Mouse (Mus musculus) intestine, embryonic 14.5 days (tissue): ENCODE measurements around the gene Tbcc. TPM values are rescaled to one million over a fixed set of nuclear protein-coding genes. Genes with fewer than 3 reads are reported as not detected.
A peak's percentile ranks its signal among the peaks of the same experiment; 100 is the strongest.

Experiments
- ATAC-seq: fragments of 200-750 bp; cut with Nextera tagmentation; replicated peaks from 2 replicates; pipeline ENCODE4 v1.8.0; 2017; ENCODE audit warnings: low read depth, moderate number of reproducible peaks, moderate TSS enrichment, moderate library complexity; ENCODE audit not compliant: low FRiP score, low TSS enrichment
- DNase-seq: peaks from one replicate; pipeline ENCODE4 v3.0.0-alpha.2; 2018; ENCODE audit warnings: low spot score
- H3K27ac ChIP-seq: fragments of 300-500 bp; sonication (generic); 2 replicates; pipeline ENCODE4 v1.5.1; 2014; ENCODE audit warnings: low read depth, mild to moderate bottlenecking, control low read depth
- H3K27me3 ChIP-seq: fragments of 300-500 bp; sonication (generic); replicated peaks from 2 replicates; pipeline ENCODE4 v1.6.1; 2014; ENCODE audit warnings: low read length, control low read depth; ENCODE audit not compliant: control insufficient read depth, insufficient read depth
- H3K36me3 ChIP-seq: fragments of 300-500 bp; sonication (generic); 2 replicates; pipeline ENCODE4 v1.6.1; 2014; ENCODE audit warnings: low read length, control low read depth; ENCODE audit not compliant: control insufficient read depth, insufficient read depth
- H3K4me1 ChIP-seq: fragments of 300-500 bp; sonication (generic); replicated peaks from 2 replicates; pipeline ENCODE4 v1.6.1; 2014; ENCODE audit warnings: low read length, control low read depth, mixed read lengths; ENCODE audit not compliant: control insufficient read depth, insufficient read depth
- H3K4me2 ChIP-seq: fragments of 300-500 bp; sonication (generic); 2 replicates; pipeline ENCODE4 v1.6.1; 2014; ENCODE audit warnings: low read length
- H3K4me3 ChIP-seq: fragments of 300-500 bp; sonication (generic); 2 replicates; pipeline ENCODE4 v1.5.1; 2014; ENCODE audit warnings: low read depth, low read length, control low read depth, mixed read lengths
- H3K9ac ChIP-seq: fragments of 300-500 bp; sonication (generic); 2 replicates; pipeline ENCODE4 v1.6.1; 2014; ENCODE audit warnings: mild to moderate bottlenecking, low read length
- H3K9me3 ChIP-seq: fragments of 300-500 bp; sonication (generic); 2 replicates; pipeline ENCODE4 v1.6.1; 2016; ENCODE audit warnings: low read length, control low read depth; ENCODE audit not compliant: control insufficient read depth
- WGBS: fragments of 180-500 bp; shearing (Covaris S2); extraction: QIAGEN DNeasy Blood & Tissue Kit; methylation state at CpG from one replicate; pipeline ENCODE4 v1.1.7; 2014; 5-methylcytosine and 5-hydroxymethylcytosine counted together
- polyA plus RNA-seq: library from polyadenylated mRNA; unstranded; fragments of >200 nt; fragmentation: Nextera tagmentation; extraction: Ambion mirVana; gene quantifications from 2 replicates; pipeline ENCODE4 v1.2.1, GENCODE M21; 2014

Tbcc gene
- polyA plus RNA-seq, 1 experiment from 2014 or later: 54.8 TPM

GRCm38 (mm10) chr17:46875626-46876025, 14.9 kb upstream of the Tbcc start:
- H3K9ac ChIP-seq: no peak overlapping the region
- no peak for ATAC-seq
- H3K4me1 ChIP-seq: peaks cover 14% of the 10 kb centered on the region
- H3K4me2 ChIP-seq: no peak overlapping the region
- H3K9me3 ChIP-seq: no peaks in the 10 kb centered on the region
- no peak overlapping the region for H3K4me3 ChIP-seq
- no peak for DNase-seq
- H3K27me3 ChIP-seq: no peaks in the 10 kb centered on the region
- WGBS: 80% methylated on average over 3 of the region's 3 CpGs
- H3K27ac ChIP-seq: no peak overlapping the region
- no peaks in the 10 kb centered on the region for H3K36me3 ChIP-seq

GRCm38 (mm10) chr17:46876371-46876950, 14.0 kb upstream of the Tbcc start:
- no peak overlapping the region for H3K4me2 ChIP-seq
- H3K27ac ChIP-seq: peak overlapping the region; percentile 39; the same call in 1 of the 2 replicates
- H3K4me1 ChIP-seq: peaks cover 14% of the 10 kb centered on the region
- DNase-seq (peak; percentile 61), ATAC-seq (no peak)
- no peak overlapping the region for H3K4me3 ChIP-seq
- no peaks in the 10 kb centered on the region for H3K9me3 ChIP-seq
- H3K36me3 ChIP-seq: no peaks in the 10 kb centered on the region
- WGBS: 46% methylated on average over 8 of the region's 8 CpGs
- H3K9ac ChIP-seq: no peak overlapping the region
- no peaks in the 10 kb centered on the region for H3K27me3 ChIP-seq

- Histone ChIP-seq H3K4me2 (no peak overlapping the region), H3K4me1 (peaks cover 14% of the 10 kb centered on the region), H3K27me3 (no peaks in the 10 kb centered on the region), H3K4me3 (no peak overlapping the region), H3K36me3 (no peaks in the 10 kb centered on the region), H3K27ac (peak overlapping the region; percentile 39; the same call in 1 of the 2 replicates), H3K9me3 (no peaks in the 10 kb centered on the region), H3K9ac (no peak overlapping the region)
- DNase-seq (no peak), ATAC-seq (no peak)
- 83% methylated on average over 5 of the region's 5 CpGs for WGBS
These were observed 13.4 kb upstream of the Tbcc start for GRCm38 (mm10) chr17:46877061-46877460.

DNA sequence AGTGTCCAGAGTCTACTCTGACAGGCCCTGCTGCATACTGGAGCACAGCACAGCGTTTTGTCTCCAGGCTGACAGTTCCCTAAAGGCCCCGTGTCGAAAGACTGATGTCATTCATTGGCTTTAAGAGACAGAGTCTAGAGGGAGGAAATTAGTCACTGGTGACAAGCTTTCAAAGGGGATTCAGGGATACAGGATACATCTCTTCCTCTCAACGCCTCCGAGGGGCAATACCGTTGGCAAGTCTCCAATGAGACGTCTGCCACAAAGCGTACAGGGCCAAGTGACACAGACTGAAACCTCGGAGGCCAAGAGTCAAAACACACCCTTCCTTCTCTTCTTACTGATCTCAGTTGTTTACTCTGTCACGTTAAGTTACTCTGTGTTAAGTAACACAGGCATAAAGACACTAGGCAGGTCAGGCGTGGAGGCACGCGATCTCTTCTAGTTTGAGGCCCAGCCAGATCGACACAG, 10.6 kb upstream of the Tbcc start:
- H3K36me3 ChIP-seq: no peaks in the 10 kb centered on the region
- H3K27ac ChIP-seq: no peak overlapping the region; the same call in 1 of the 2 replicates
- no peaks in the 10 kb centered on the region for H3K9me3 ChIP-seq
- H3K9ac ChIP-seq: no peak overlapping the region
- H3K4me2 ChIP-seq: no peak overlapping the region
- 0 out of 2 replicates have a peak, but pooled peaks cover 3% of the 10 kb centered on the region for H3K4me1 ChIP-seq
- ATAC-seq (no peak), DNase-seq (no peak)
- H3K4me3 ChIP-seq: no peak overlapping the region
- no peaks in the 10 kb centered on the region for H3K27me3 ChIP-seq
- WGBS: 34% methylated on average over 14 of the region's 14 CpGs

DNA sequence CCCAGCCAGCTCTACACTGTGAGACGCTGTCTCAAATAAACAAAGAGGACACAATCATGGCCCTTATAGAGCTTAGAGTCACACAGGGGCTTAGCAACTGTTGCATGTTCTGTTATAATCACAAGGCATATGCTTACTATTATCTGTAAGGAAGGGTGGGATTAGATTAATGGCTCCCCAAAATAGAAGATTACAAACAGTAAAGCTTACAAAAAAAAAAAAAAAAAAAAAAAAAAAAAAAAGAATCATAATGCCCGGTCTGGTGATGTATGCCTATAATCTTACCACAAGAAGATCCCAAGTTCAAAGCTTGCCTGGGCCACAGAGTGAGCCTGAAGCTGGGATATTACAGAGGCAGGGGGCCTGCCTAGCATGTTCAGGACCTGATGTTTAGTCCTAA, 10.2 kb upstream of the Tbcc start:
- H3K4me1 ChIP-seq: peaks cover 5% of the 10 kb centered on the region; the same call in 1 of the 2 replicates
- WGBS: 60% methylated on average over 2 of the region's 2 CpGs
- DNase-seq (no peak), ATAC-seq (no peak)
- no peak overlapping the region for H3K9ac ChIP-seq
- H3K4me2 ChIP-seq: no peak overlapping the region
- no peak overlapping the region for H3K4me3 ChIP-seq
- no peaks in the 10 kb centered on the region for H3K27me3 ChIP-seq
- no peaks in the 10 kb centered on the region for H3K9me3 ChIP-seq
- H3K36me3 ChIP-seq: no peaks in the 10 kb centered on the region
- H3K27ac ChIP-seq: no peak overlapping the region; the same call in 1 of the 2 replicates

DNA sequence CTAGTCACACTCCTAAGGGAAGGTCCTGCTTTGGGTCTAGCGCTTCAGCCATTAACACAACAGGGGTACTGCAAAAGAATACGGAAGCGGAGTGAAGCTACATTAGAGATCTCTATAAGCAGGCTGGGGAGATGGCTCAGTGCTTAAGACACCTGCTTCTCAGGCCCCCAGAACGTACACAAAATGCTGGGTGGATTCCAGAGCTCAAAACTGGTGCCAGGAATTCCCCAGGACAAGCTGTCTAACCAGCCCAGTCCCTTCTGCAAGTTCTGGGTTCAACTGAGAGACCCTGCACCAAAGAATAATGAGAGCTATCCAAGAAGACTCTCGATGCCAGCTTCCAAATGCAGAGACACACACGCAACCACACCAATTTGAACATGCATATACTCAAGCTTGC, 8.8 kb upstream of the Tbcc start:
- 87% methylated on average over 6 of the region's 6 CpGs for WGBS
- Histone ChIP-seq H3K4me3 (no peak overlapping the region), H3K4me1 (peaks cover 15% of the 10 kb centered on the region), H3K27ac (no peak overlapping the region), H3K9me3 (no peaks in the 10 kb centered on the region), H3K36me3 (no peaks in the 10 kb centered on the region), H3K4me2 (no peak overlapping the region), H3K9ac (no peak overlapping the region), H3K27me3 (no peaks in the 10 kb centered on the region)
- no peak for DNase-seq
- ATAC-seq: no peak

DNA sequence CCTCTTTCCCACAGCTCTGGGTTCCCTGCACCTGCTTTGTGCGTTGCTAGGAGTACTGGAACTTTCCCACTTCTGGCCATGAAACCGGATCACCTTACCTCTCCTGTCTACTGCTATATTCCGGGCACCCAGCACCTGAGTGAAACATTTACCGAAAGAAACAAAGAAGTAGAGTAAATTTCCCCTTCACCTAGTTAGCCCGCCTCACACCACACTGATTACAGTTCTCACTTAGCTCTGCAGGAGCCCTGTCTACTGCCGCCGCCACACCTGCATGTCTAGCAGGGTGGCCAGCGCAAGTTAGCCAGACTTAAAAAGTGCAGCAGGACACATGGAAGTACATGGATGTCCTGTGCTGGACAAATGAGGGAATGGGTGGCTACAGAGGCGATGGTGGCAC, 7.4 kb upstream of the Tbcc start:
- H3K36me3 ChIP-seq: no peaks in the 10 kb centered on the region
- no peak for ATAC-seq
- WGBS: 76% methylated on average over 9 of the region's 9 CpGs
- H3K4me3 ChIP-seq: no peak overlapping the region
- no peaks in the 10 kb centered on the region for H3K27me3 ChIP-seq
- no peak overlapping the region for H3K9ac ChIP-seq
- H3K4me1 ChIP-seq: peaks cover 15% of the 10 kb centered on the region
- H3K4me2 ChIP-seq: no peak overlapping the region
- no peaks in the 10 kb centered on the region for H3K9me3 ChIP-seq
- DNase-seq: no peak
- H3K27ac ChIP-seq: no peak overlapping the region

DNA sequence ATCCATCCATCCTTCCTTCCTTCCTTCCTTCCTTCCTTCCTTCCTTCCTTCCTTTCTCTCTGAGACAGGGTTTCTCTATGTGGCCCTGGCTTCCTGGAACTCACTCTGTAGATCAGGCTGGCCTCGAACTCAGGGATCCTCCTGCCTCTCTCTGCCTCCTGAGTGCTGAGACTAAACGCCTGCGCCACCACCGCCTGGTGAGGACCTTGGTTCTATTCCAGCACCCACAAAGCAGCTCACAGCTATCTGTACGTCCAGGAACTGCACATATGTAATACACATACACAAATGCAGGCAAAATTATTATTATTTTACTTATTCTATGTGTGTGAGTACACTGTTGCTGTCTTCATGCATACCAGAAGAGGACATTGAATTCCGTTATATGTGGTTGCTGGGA, 5.7 kb upstream of the Tbcc start:
- peaks cover 19% of the 10 kb centered on the region for H3K4me1 ChIP-seq
- no peak overlapping the region for H3K9ac ChIP-seq
- no peak overlapping the region for H3K27ac ChIP-seq
- no peaks in the 10 kb centered on the region for H3K9me3 ChIP-seq
- ATAC-seq (no peak), DNase-seq (no peak)
- H3K36me3 ChIP-seq: no peaks in the 10 kb centered on the region
- no peak overlapping the region for H3K4me3 ChIP-seq
- H3K27me3 ChIP-seq: no peaks in the 10 kb centered on the region
- H3K4me2 ChIP-seq: no peak overlapping the region
- 96% methylated on average over 6 of the region's 6 CpGs for WGBS

DNA sequence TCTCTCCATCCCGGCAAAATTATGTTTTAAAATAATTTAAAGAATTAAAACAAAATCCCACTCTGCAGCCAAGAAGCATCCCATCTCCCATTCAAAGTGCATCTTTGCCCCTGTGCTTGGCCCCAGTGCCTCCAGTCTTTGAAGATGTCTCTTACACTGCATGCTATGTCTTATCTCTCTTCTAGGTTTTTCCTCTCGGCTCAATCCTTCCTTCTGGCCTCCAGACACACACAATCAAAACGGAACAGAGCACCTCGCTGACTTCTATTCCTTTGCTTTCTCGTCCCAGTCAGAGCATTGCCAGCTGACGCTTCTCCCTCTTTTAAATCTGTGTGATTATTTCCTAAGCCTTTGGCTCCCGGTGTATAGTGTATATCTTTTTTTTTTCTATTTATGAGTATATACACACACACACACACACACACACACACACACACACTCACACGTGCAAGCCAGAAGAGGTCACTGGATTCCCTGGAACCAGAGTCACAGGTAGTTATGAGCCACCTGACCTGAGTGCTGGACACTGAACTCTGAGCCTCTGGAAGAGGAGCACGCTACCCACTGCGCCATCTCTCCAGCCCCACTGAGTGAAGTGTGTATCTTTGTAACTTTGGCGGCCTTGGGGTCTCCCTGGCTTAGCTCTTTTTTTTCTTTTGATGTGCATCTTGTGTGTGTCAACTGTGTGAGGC, 5.1 kb upstream of the Tbcc start:
- no peak for ATAC-seq
- no peak overlapping the region for H3K9ac ChIP-seq
- no peak overlapping the region for H3K27ac ChIP-seq
- no peaks in the 10 kb centered on the region for H3K9me3 ChIP-seq
- H3K36me3 ChIP-seq: no peaks in the 10 kb centered on the region
- peak overlapping the region; percentile 14 for H3K4me2 ChIP-seq
- 71% methylated on average over 11 of the region's 11 CpGs for WGBS
- no peak for DNase-seq
- H3K27me3 ChIP-seq: no peaks in the 10 kb centered on the region
- peaks cover 16% of the 10 kb centered on the region for H3K4me1 ChIP-seq
- H3K4me3 ChIP-seq: no peak overlapping the region
